Mouse (Mus musculus) embryonic facial prominence, embryonic 13.5 days (tissue): ENCODE data around the gene Eps15. TPM values are rescaled to one million over a fixed set of nuclear protein-coding genes. Genes with fewer than 3 reads are reported as not detected.

Experiments
- ATAC-seq: fragments of 200-750 bp; cut with Nextera tagmentation; 2 replicates; pipeline ENCODE4 v1.8.0; 2017; ENCODE audit warnings: low read depth; ENCODE audit not compliant: insufficient number of reproducible peaks, insufficient read depth, low FRiP score, low TSS enrichment
- H3K27ac ChIP-seq: fragments of 300-500 bp; sonication (generic); 2 replicates; pipeline ENCODE4 v1.5.1; 2015; ENCODE audit warnings: moderate library complexity, mild to moderate bottlenecking, inconsistent platforms
- H3K27me3 ChIP-seq: fragments of 300-500 bp; sonication (generic); 2 replicates; pipeline ENCODE4 v1.6.1; 2015; ENCODE audit warnings: mild to moderate bottlenecking, inconsistent platforms
- H3K36me3 ChIP-seq: fragments of 300-500 bp; sonication (generic); 2 replicates; pipeline ENCODE4 v1.6.1; 2015; ENCODE audit warnings: mild to moderate bottlenecking, inconsistent platforms
- H3K4me1 ChIP-seq: fragments of 300-500 bp; sonication (generic); 2 replicates; pipeline ENCODE4 v1.6.1; 2015; ENCODE audit warnings: inconsistent platforms
- H3K4me2 ChIP-seq: fragments of 300-500 bp; sonication (generic); 2 replicates; pipeline ENCODE4 v1.6.1; 2015; ENCODE audit warnings: moderate library complexity, mild to moderate bottlenecking, inconsistent platforms
- H3K4me3 ChIP-seq: fragments of 300-500 bp; sonication (generic); 2 replicates; pipeline ENCODE4 v1.5.1; 2015; ENCODE audit warnings: mild to moderate bottlenecking, inconsistent platforms
- H3K9ac ChIP-seq: fragments of 300-500 bp; sonication (generic); 2 replicates; pipeline ENCODE4 v1.6.1; 2015; ENCODE audit warnings: mild to moderate bottlenecking, inconsistent platforms
- H3K9me3 ChIP-seq: fragments of 300-500 bp; sonication (generic); 2 replicates; pipeline ENCODE4 v1.6.1; 2016; ENCODE audit warnings: inconsistent platforms
- WGBS: fragments of 180-500 bp; shearing (Covaris S2); methylation state at CpG from one replicate; pipeline ENCODE4 v1.1.7; 2015; ENCODE audit warnings: mixed read lengths; 5-methylcytosine and 5-hydroxymethylcytosine counted together
- polyA plus RNA-seq: library from polyadenylated mRNA; unstranded; fragments of >200 nt; fragmentation: Nextera tagmentation; extraction: Ambion mirVana; gene quantifications from 2 replicates; pipeline ENCODE4 v1.2.1, GENCODE M21; 2015

The Eps15 gene
- polyA plus RNA-seq, result 42.9 and 43.2 TPM in 2 replicates

DNA sequence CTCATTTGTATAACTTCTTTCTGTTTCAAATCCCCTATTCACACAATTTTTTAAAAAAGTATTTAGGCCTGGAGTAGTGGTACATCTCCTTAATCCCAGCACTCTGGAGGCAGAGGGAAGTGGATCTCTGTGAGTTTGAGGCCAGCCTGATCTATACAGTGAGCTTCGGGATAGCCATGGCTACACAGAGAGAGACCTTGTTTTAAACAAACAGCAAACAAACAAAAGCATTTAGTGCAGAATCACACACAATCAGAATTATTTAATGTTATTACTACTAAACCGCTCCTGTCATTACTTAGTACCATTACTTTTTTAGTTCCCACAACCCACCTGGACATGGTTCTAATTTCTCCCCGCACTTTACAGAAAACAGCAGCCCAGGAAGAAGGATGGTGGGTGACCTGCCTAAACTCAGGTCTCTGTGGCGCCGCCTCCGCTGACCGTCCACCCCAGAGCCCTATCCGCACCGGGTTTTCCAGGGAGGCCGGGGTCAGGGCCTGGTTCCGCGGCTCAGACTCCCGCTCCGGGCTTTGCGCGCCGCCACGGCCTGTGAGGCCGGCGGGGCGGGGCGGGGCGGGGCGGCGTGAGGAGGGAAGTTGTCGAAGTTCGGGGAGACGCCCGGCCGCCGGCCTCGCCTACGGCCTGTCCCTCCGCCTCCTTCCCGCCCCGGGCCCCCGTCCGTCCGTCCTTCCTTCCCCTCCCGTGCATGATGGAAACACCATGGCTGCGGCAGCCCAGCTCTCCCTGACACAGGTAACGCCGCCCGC, at the start of gene Eps15:
Eps15 (plus strand) TSS at position 580 of the 770 bp plus-strand sequence.
- Histone ChIP-seq H3K4me3 (peak within 1 kb of the TSS; percentile 84), H3K27me3 (no peaks in the 10 kb centered on the region), H3K9me3 (no peaks in the 10 kb centered on the region), H3K36me3 (no peaks in the 10 kb centered on the region), H3K4me1 (peaks cover 15% of the 10 kb centered on the region), H3K9ac (peak within 1 kb of the TSS; percentile 85), H3K27ac (peak within 1 kb of the TSS; percentile 72), H3K4me2 (peak within 1 kb of the TSS; percentile 86)
- 3% methylated on average over 36 of the region's 44 CpGs for WGBS
- ATAC-seq, result peak; percentile 95

DNA sequence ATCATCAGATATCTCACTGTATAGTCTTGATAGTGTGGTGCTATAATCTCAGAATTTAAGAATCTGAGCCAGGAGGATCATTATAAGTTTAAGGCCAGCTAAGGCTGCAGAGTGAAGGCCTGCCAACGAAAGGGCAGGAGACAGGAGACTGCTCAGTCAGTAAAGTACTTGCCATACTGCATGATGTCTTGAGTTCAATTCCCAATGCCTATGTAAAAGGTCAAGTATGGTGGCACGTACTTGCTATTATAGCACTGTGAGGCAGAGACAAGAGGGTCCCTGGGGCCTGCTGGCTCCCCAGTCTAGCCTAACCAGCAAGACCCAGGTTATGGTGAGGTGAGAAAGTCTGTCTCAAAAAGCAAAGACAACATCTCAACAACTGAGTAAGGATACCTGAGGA, 45.9 kb upstream of the Eps15 start, which contains the start of gene Calr4:
Calr4 (plus strand) TSS at position 301 of the 400 bp plus-strand sequence.
- H3K4me2 ChIP-seq, result no peak within 1 kb of the TSS
- no peak within 1 kb of the TSS for H3K9ac ChIP-seq
- no peaks in the 10 kb centered on the region for H3K27me3 ChIP-seq
- no peaks in the 10 kb centered on the region for H3K36me3 ChIP-seq
- H3K9me3 ChIP-seq, result no peaks in the 10 kb centered on the region
- H3K27ac ChIP-seq, result no peak within 1 kb of the TSS
- no peak for ATAC-seq
- 78% methylated on average over 2 of the region's 2 CpGs for WGBS
- peaks cover 18% of the 10 kb centered on the region for H3K4me1 ChIP-seq
- H3K4me3 ChIP-seq, result no peak within 1 kb of the TSS

DNA sequence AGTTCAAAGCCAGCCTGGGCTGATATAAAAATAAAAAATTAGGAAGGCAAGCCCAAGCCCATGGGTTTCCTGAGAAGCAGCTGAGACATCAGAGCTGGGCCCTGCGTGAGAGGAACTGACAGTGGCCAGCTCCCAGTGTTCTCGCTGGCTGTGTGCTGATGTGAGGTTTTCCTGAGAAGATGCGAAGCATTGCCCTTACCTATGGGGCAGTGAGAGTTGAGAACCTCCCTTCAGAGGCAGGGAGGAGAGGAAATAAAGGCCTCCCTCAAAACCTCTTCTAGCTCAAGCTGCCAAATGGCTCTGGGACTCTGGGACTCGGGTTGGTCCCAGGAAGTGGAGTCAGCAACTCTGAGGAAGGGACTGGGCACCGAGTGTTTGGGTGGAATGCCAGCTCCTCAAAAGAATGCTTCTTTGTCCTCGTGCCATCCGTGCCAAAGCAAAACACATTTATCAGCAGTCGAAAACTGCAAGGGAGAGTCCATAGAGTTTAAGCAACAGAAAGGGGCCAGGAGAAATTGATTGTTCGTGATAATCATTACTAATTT, 45.2 kb upstream of the Eps15 start:
- no peak overlapping the region for H3K4me2 ChIP-seq
- H3K36me3 ChIP-seq, result no peaks in the 10 kb centered on the region
- no peak for ATAC-seq
- H3K4me1 ChIP-seq, result peaks cover 18% of the 10 kb centered on the region
- no peak overlapping the region for H3K27ac ChIP-seq
- H3K27me3 ChIP-seq, result no peaks in the 10 kb centered on the region
- 65% methylated on average over 9 of the region's 9 CpGs for WGBS
- H3K9me3 ChIP-seq, result no peaks in the 10 kb centered on the region
- H3K4me3 ChIP-seq, result no peak overlapping the region
- no peak overlapping the region for H3K9ac ChIP-seq

DNA sequence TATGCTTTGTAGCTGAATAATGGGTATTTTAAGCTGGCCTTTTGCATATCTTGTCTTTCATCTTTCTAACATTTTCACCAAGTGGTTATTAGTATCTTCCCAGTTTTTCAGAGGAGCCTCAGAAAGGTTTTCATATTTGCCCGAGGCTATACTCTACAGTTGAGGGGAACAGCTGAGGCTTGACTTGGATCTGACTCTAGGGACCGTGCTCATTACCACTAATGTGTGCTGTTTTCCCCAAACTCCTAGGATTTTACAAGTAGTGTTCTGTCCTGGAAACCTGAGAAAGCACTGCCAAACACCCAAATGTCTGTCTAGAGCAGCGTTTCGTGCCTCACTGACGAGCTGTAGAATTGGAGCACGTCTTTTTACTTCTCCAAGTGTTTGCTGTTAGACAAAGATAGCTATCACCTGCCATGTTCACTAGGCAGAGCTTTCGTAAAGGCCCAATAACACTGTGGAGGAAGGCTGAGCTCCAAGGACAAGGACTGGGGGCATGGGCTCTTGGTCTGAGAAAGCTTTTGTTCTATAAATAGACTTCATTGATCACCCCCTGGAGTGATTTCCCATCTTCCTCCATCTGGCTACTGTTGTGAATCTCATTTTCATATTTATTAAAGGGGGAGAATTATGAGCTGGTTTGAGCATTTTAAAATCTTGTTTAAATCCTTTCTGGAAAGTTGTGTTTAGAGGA, 43.7 kb upstream of the Eps15 start:
- Histone ChIP-seq H3K4me2 (no peak overlapping the region), H3K4me1 (peaks cover 25% of the 10 kb centered on the region), H3K27ac (no peak overlapping the region), H3K9ac (no peak overlapping the region), H3K36me3 (no peaks in the 10 kb centered on the region), H3K9me3 (no peaks in the 10 kb centered on the region), H3K27me3 (no peaks in the 10 kb centered on the region), H3K4me3 (no peak overlapping the region)
- no peak for ATAC-seq
- WGBS, result 45% methylated on average over 7 of the region's 7 CpGs

DNA sequence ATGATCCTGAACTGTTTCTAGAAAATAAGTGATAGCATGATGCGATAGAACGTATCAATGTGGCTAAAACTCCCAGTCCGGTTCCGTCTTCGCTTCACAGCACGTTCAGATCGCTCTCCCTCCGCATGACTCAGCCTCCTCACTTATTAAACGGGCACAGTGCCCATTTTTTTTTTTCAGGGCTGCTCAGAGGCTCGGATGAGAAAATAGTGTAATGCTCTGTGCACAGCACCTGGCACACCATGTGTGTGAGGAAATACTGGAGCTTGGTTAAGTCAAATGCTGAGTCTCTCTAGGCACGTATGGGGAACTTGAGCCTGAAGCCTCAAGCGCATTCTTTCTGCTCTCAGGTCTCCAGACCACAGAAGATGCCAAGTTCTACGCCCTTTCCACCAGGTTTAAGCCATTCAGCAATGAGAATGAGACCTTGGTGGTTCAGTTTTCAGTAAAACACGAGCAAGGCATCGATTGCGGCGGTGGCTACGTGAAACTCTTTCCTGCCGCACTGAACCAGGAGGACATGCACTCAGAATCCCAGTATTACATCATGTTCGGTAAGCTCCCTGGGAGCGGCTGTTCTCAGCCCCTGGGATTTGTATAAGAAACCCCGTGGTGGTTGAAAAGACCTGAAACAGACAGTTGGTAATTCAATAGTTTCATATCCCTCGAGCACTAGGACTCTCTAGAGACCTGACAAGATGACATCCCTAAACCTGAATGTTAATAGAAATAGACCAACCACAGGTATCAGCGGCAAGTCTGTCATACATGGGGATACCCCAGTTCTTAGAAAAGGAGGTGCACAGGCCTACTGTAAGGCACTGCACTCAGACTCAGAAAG, 41.4 kb upstream of the Eps15 start:
- Histone ChIP-seq H3K9me3 (no peaks in the 10 kb centered on the region), H3K4me2 (no peak overlapping the region), H3K9ac (no peak overlapping the region), H3K4me3 (no peak overlapping the region), H3K4me1 (peaks cover 33% of the 10 kb centered on the region), H3K27ac (peak overlapping the region; percentile 33; the same call in 1 of the 2 replicates), H3K27me3 (no peaks in the 10 kb centered on the region), H3K36me3 (no peaks in the 10 kb centered on the region)
- 64% methylated on average over 24 of the region's 24 CpGs for WGBS
- ATAC-seq, result no peak

DNA sequence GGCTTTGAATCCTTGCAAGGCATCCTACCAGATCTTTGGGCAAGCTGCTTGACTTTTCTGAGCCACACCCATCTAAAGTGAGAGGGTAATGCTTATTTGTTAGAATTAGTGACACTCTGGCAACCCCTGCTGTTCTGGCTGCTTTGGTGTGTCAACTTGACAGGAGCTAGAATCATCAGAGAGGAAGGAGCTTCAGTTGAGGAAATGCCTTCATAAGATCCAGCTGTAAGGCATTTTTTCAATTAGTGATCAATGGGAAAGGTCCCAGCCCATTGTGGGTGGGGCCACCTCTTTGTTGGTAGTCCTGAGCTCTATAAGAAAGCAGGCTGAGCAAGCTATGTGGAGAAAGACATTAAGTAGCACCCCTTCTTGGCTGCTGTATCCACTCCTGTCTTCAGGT, 38.8 kb upstream of the Eps15 start:
- H3K9ac ChIP-seq, result no peak overlapping the region
- no peak for ATAC-seq
- H3K4me2 ChIP-seq, result no peak overlapping the region
- no peaks in the 10 kb centered on the region for H3K27me3 ChIP-seq
- H3K36me3 ChIP-seq, result no peaks in the 10 kb centered on the region
- no peaks in the 10 kb centered on the region for H3K9me3 ChIP-seq
- peaks cover 34% of the 10 kb centered on the region for H3K4me1 ChIP-seq
- H3K27ac ChIP-seq, result peak overlapping the region; percentile 29; the same call in 1 of the 2 replicates
- H3K4me3 ChIP-seq, result no peak overlapping the region

DNA sequence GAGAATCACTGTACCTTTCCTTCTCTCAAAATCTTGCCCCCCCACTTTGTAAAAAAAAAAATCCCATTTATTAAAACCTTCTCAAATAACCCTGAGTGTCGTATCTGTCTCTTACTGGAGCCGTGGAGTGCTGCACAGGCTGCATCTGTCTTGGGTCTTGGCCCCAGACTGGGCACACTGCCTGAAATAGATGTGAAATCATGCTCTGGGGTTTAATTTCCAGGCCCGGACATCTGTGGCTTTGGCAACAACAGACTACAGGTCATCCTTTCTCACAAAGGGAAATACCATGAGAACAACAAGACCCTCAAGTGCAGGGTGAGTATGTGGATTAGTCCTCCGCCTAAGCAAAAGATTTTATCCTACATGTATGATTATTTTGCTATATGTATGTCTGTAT, 38.1 kb upstream of the Eps15 start:
- H3K9ac ChIP-seq, result no peak overlapping the region
- 32% methylated on average over 4 of the region's 4 CpGs for WGBS
- H3K27me3 ChIP-seq, result no peaks in the 10 kb centered on the region
- H3K27ac ChIP-seq, result peak overlapping the region; percentile 29; the same call in 1 of the 2 replicates
- ATAC-seq, result no peak
- H3K36me3 ChIP-seq, result no peaks in the 10 kb centered on the region
- no peaks in the 10 kb centered on the region for H3K9me3 ChIP-seq
- no peak overlapping the region for H3K4me2 ChIP-seq
- H3K4me1 ChIP-seq, result peaks cover 29% of the 10 kb centered on the region
- no peak overlapping the region for H3K4me3 ChIP-seq

DNA sequence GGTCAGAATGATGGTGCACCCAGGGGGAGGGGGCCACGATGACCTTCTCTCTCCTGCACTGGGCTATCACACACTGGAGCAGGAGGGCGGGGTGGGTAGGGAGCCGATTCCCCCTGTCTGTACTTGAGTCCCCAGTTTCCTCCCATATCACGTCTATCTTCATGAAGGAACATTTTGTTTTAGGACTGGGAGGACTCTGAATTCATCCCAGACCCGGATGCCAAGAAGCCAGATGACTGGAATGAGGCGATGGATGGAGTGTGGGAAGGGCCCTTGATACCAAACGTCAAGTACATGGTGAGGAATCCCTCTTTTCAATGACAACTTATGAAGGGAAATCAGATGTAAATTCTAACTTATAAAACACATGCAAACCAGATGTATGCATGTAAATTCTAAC, 35.6 kb upstream of the Eps15 start:
- ATAC-seq, result no peak
- no peaks in the 10 kb centered on the region for H3K36me3 ChIP-seq
- WGBS, result 65% methylated on average over 7 of the region's 7 CpGs

DNA sequence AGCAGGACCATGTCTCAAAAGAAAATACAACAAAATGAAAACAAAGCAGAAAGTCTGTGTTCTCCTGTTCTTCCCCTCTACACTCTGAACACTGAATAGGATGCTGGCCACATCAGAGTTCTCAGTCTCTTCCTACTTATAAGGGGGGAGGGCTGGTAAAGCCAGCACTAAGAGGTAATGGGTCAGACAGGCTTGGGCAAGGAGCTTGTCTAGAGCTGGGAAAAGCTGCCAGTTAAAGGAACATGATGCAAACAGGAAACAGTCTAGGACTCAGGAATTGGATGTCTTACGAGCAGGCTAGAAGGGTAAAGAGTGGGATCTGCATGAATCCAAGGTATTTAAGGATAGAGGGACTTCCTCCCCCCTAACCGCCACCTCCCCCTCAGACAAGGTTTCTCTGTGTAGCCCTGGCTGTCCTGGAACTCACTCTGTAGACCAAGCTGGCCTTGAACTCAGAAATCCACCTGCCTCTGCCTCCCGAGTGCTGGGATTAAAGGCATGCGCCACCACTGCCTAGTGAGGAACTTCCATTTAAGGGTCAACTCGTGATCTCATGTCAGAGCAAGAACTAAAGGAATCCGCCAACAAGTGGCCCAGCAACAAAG, 35.0 kb upstream of the Eps15 start:
- no peaks in the 10 kb centered on the region for H3K36me3 ChIP-seq
- H3K4me2 ChIP-seq, result no peak overlapping the region
- no peak overlapping the region for H3K4me3 ChIP-seq
- no peak overlapping the region for H3K27ac ChIP-seq
- no peaks in the 10 kb centered on the region for H3K27me3 ChIP-seq
- H3K9ac ChIP-seq, result no peak overlapping the region
- peaks cover 20% of the 10 kb centered on the region for H3K4me1 ChIP-seq
- ATAC-seq, result no peak
- no peaks in the 10 kb centered on the region for H3K9me3 ChIP-seq
- 77% methylated on average over 6 of the region's 6 CpGs for WGBS

More for the DNA sequence above, 35.6 kb upstream of the Eps15 start:
- no peak overlapping the region for H3K4me2 ChIP-seq
- H3K4me1 ChIP-seq, result peaks cover 20% of the 10 kb centered on the region
- no peak overlapping the region for H3K4me3 ChIP-seq
- no peak overlapping the region for H3K9ac ChIP-seq
- H3K27ac ChIP-seq, result no peak overlapping the region
- H3K27me3 ChIP-seq, result no peaks in the 10 kb centered on the region
- H3K9me3 ChIP-seq, result no peaks in the 10 kb centered on the region

DNA sequence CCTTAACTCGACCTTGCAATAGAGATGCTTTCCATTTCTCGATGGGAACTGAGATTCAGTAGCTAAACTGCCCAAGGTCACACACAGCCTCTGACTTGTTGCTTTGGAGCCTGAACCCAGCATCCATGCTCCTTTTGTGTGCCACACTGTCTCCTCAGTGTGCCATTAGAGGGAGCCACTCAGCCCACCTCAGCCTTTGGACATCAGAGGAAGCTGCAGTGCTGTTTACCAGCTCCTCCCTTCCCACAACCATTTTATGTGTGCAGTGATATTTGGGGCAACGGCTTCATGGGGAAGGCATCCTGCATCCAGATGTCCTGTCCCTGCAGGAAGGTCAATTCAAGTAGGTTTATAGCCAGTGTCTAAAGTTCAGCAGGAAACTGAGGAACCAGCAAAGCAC, 28.5 kb upstream of the Eps15 start:
- ATAC-seq, result no peak
- Histone ChIP-seq H3K4me1 (0 out of 2 replicates have a peak, but pooled peaks cover under 1% of the 10 kb centered on the region), H3K9ac (no peak overlapping the region), H3K4me3 (no peak overlapping the region), H3K27me3 (no peaks in the 10 kb centered on the region), H3K27ac (no peak overlapping the region), H3K4me2 (no peak overlapping the region), H3K9me3 (no peaks in the 10 kb centered on the region), H3K36me3 (no peaks in the 10 kb centered on the region)
- whole genome bisulfite sequencing, result 41% methylated on average over 3 of the region's 3 CpGs

DNA sequence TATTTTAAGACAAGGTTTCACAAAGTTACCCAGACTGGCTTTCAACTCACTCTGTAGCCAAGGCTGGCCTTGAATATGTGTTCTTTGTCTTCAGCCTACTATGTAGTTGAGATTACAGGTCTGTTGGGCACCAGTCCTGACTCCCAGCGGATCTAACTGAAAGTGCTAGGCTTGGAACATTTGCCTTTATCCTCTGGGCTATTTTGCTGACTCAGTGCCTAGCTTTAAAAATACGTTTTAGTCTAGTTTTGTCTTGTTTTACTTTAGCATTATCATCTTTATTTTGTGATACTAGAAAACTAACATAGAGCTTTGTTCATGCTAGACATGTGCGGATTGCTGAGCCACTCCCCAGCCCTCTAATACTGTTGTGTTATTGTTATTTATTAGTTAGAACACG, 27.9 kb upstream of the Eps15 start:
- 79% methylated on average over 4 of the region's 4 CpGs for WGBS
- no peak for ATAC-seq
- Histone ChIP-seq H3K9ac (no peak overlapping the region), H3K27ac (no peak overlapping the region), H3K9me3 (no peaks in the 10 kb centered on the region), H3K4me1 (no peaks in the 10 kb centered on the region), H3K36me3 (no peaks in the 10 kb centered on the region), H3K27me3 (no peaks in the 10 kb centered on the region), H3K4me3 (no peak overlapping the region), H3K4me2 (no peak overlapping the region)
